Mouse (Mus musculus) R1 (cell line): ENCODE measurements at regions not wholly inside any gene's neighbourhood (a gene's known extent, or its start where the extent isn't known, plus 50 kb on each side); places are given as distances from the start of the nearest gene placed in this dataset.

Source experiments
- DNase-seq: peaks from one replicate; pipeline ENCODE4 v3.0.0-alpha.2; 2018; ENCODE audit warnings: low read depth, low spot score

DNA sequence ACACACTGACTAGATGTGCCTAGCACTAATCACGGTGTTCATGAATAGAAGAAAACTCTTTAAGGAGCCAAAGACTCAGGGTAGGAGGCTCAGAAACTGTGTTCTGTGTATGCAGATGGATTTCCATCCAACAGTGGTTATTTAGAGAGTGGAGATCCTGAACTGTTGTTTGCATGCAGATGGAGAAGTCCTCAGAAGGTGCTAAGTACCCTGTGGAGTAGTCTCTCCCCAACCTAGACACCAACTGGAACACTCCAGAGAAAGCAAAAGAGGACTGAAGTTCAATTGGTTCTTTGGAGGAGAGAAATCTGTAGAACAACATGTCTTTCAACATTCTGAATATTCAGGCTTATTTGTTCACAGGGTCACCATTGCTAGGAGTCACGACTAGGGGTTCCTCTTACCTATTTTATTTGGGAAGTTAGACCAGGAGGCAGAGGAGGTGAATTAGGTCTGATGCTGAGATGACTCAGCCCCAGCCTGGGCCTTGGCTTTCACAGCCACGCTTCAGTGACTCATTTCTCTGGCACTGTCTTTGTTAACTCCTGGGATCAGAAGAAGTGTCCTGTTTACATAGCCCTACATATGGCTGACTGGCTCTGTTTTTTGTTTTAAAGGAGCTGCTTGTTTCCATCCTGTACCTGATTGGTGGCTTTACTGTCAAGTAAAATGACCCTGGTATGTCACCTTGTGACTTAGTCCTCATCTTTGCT lies 742.0 kb downstream of the Kcna4 start:
- DNase-seq: no peak

DNA sequence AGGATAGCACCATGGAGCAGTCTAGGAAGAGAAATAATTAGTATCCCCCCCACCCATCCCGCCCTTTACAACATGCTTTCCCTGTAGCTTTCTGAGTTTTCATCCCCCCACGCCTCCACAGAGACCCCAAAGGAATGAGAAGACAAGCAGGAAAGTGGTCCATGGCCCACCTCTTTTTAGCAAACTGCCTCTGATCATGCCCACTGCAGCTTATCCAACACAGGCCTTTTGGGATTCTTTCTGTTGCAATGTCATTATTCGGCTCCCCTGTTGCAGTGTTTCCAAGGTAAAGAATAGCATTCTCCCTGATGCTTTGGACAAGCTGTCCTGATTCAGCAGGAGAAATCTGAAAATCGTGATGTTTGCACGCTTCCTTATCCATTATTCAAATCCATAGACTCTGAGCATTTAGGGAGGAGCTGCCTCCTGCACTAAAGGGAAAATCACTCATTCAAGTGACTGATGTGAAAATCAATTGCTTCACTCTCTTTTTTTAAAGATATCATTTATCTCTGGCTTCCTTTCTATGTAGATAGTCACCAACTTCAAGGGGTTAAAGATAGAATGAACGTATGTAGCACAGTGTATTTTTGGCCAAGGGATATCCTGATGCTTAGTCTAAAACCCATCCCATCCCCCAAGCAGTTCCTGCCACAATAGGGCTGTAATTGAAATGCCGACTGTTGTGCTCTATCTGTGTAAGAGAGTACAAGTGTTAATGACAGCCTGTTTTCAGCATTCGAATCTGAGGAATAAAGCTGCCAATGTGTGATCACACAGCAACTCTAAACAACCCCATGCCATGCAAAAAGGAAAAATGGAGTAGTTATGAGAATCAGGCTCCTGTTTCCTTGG lies 743.1 kb downstream of the Kcna4 start:
- DNase-seq: no peak

GRCm38 (mm10) chr2:108034882-108035281 lies 744.4 kb downstream of the Kcna4 start:
- DNase-seq: no peak

DNA sequence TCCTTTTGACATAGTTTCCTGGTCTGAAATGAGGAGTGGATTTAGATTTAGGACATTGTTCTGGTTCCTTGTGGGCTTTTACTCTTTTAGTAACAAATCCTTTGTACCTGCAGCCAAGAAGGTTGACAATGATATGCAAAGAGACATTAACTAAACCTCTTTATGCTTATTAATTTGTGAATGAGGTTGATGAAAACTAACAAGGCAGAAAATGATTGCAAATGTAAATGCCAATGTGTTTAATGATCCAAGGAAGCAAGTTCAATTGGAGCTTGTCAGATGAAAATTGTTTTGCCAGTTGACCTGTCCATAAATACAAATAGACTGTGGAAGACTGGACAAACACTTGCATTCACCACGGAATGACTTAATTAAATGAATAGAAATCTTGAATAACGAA lies 751.6 kb downstream of the Kcna4 start:
- DNase-seq: no peak

DNA sequence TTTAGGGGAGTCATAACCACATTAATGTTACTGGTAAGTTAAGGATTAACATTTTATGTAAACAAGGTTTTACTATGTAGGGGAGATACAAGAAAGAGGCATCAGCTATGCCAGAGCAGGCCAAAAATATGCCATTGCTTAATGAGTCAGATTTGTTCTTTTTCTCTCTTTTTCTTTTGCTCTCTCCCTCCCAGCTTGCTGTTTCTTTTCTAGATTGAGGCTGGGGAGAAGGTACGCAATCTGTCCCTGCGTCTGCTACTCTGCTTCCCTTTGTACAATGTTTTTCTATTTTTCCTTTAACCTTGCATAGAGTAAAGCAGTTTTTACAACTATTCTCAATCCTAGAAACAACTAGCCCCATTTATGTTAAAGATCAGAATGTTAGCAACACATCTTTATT lies 754.4 kb downstream of the Kcna4 start:
- DNase-seq: no peak

DNA sequence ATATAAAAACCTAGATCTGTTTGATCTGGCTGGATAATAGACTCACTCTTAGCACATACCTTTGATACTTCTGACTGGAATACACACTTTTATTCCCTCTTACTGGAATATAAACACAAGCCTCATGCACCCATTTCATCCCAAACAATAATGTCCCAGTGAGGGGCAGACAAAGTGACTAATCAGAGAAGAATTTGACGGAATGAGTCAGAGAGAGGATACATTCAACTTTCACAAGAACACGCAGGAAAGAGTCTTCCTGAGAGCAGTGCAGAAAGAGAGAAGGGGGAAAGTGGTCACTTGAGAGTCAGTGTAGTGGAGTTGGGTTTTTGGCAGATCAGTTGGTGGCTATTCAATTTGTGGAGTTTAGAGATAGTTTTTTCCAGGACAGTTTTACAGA lies 755.6 kb downstream of the Kcna4 start:
- no peak for DNase-seq

DNA sequence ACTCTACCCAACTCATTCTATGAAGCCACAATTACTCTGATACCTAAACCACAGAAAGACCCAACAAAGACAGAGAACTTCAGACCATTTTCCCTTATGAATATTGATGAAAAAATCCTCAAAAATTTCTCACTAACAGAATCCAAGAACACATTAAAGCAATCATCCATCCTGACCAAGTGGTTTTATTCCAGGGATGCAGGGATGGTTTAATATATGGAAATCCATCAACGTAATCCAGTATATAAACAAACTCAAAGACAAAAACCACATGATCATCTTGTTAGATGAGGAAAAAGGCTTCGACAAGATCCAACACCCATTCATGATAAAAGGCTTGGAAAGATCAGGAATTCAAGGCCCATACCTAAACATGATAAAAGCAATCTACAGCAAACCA lies 772.3 kb downstream of the Kcna4 start:
- DNase-seq: peak; percentile 46

- no peak for DNase-seq
Measured at GRCm38 (mm10) chr2:108083911-108084310, 793.5 kb downstream of the Kcna4 start.

DNA sequence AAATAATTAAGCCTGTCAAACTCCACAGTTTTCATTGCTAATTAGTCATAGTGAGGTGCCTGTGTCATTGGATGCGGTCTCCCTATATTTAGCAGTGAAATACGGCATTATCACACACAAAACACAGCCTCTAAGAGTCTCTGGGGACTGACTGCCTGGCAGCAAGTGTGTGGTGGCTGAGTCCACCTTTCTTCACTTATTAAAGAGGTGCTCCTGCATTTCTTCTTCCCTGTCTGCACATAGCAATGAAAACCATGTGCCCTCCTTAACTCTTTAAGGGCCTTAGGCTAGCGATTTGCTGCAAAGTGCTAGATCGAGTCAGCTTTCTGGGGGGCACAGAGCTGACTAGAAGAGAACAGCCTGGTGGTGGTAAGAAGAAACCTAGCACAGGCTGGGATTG lies 799.8 kb downstream of the Kcna4 start:
- no peak for DNase-seq

DNA sequence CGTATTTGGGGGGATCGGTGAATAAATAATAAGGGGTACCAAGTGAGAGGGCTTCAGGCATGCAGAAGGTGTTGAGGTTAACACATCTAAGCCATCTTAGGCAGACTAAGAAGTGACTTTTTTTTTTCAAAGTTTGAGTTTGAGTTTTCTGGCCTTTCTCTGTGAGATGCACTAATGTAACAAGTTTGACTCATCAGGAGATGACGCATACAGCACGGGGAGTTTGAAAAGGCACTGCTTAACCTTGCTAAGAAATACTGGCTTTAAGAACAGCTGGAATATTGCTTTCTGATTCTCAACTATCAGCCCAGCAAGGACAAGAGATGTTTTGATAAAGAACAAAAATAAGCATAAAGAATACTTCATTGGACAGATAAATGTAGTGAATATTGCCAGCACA lies 806.6 kb downstream of the Kcna4 start:
- no peak for DNase-seq

DNA sequence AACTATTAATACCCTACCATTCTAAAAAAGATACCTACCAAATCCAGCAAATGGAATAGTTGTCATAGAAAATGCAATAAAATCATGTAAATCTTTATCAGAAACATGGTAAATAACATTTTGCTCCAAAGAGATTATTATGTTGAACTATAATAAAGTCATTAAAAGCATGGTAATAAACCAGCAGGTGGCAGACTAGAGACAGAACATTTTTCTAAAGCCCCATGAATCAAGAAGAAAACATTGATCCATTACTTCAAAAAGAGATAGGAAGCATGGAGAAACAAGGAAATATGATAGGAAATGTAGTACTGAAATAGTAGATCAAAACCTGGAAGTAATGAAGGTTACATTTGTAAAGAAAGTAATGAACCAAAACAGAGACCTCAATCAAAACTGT lies 819.7 kb downstream of the Kcna4 start:
- no peak for DNase-seq

- no peak for DNase-seq
Measured at GRCm38 (mm10) chr2:108145694-108146093, 855.3 kb downstream of the Kcna4 start.

GRCm38 (mm10) chr2:108148221-108148620 lies 857.8 kb downstream of the Kcna4 start:
- DNase-seq: no peak

- DNase-seq: no peak
Measured at GRCm38 (mm10) chr2:108156189-108156588, 865.8 kb downstream of the Kcna4 start.

DNA sequence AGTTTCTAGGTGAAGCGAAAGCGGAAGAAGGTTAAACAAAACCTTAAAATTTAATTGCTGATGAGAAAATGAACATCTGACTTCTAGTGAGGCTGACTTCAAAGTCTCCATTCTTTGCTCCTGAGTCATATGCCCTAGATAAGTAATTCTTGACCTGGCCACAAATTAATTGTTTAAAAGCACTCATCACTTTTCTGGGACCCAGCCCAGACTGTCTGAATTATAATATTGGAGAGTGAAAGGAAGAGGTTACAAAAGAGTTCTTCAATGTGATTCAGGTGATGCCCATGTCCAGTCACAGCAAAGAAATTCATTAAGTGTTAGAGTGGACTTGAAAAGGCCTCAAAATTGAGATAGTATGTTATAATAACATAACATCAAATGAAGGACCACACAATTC lies 867.3 kb downstream of the Kcna4 start:
- DNase-seq: no peak

- no peak for DNase-seq
Measured at GRCm38 (mm10) chr2:108158311-108158710, 867.9 kb downstream of the Kcna4 start.

DNA sequence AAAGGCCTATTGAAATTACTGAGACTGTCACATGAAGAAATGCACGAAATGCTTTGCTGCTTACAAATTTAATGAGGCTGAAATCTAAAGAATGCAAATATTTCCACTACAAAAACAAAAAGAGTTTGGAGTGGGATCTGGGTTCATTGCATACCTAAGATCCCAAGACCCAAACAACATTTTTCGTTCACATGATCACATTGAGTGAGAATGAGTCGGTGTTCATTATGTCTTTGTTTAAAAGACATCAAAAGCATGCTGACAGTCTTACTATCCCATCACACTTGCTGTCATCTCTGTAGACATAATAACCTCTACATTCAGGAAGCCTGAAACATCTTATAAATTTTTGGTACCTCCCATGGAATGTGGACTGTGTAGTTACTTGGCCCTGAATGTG lies 870.4 kb downstream of the Kcna4 start:
- DNase-seq: no peak

DNA sequence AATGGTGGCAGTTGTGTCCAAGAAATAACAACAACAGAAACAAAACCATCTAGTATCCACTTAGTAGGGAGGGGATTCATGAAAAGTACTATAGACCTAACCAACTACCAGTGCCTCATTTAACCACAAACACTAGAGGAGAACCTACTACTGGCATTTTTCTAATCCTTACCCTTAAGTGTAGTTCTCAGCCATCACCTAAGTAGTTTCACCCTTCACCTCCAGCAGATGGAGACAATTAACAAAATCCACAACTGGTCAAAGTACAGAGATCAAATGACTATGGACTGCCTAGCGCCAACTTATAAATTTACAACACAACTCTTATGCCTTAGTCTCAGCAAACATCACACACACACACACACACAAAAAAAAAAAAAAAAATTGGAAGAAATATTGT lies 874.6 kb downstream of the Kcna4 start:
- no peak for DNase-seq
